Mouse (Mus musculus) forebrain, embryonic 13.5 days (tissue): ENCODE results near the gene Tmprss3. TPM values are rescaled to one million over a fixed set of nuclear protein-coding genes. Genes with fewer than 3 reads are reported as not detected.

Source experiments
- ATAC-seq: fragments of 200-750 bp; cut with Nextera tagmentation; 2 replicates; pipeline ENCODE4 v1.8.0; 2017
- H3K27ac ChIP-seq: fragments of 300-500 bp; sonication (generic); 2 replicates; pipeline ENCODE4 v1.5.1; 2015; ENCODE audit warnings: inconsistent platforms, mild to moderate bottlenecking, moderate library complexity
- H3K27me3 ChIP-seq: fragments of 300-500 bp; sonication (generic); 2 replicates; pipeline ENCODE4 v1.6.1; 2015; ENCODE audit warnings: mild to moderate bottlenecking, inconsistent platforms
- H3K36me3 ChIP-seq: fragments of 300-500 bp; sonication (generic); 2 replicates; pipeline ENCODE4 v1.6.1; 2015; ENCODE audit warnings: mild to moderate bottlenecking, inconsistent platforms; ENCODE audit not compliant: poor library complexity, severe bottlenecking
- H3K4me1 ChIP-seq: fragments of 300-500 bp; sonication (generic); 2 replicates; pipeline ENCODE4 v1.6.1; 2015; ENCODE audit warnings: inconsistent platforms
- H3K4me2 ChIP-seq: fragments of 300-500 bp; sonication (generic); 2 replicates; pipeline ENCODE4 v1.6.1; 2015; ENCODE audit warnings: inconsistent platforms, mild to moderate bottlenecking, moderate library complexity
- H3K4me3 ChIP-seq: fragments of 300-500 bp; sonication (generic); 2 replicates; pipeline ENCODE4 v1.5.1; 2015; ENCODE audit warnings: mild to moderate bottlenecking, inconsistent platforms
- H3K9ac ChIP-seq: fragments of 300-500 bp; sonication (generic); 2 replicates; pipeline ENCODE4 v1.6.1; 2015; ENCODE audit warnings: mild to moderate bottlenecking, inconsistent platforms
- H3K9me3 ChIP-seq: fragments of 300-500 bp; sonication (generic); replicated peaks from 2 replicates; pipeline ENCODE4 v1.6.1; 2016; ENCODE audit warnings: inconsistent platforms
- WGBS: fragments of 180-500 bp; shearing (Covaris S2); methylation state at CpG from one replicate; pipeline ENCODE4 v1.1.7; 2015; 5-methylcytosine and 5-hydroxymethylcytosine counted together
- polyA plus RNA-seq: library from polyadenylated mRNA; unstranded; fragments of >200 nt; fragmentation: Nextera tagmentation; extraction: Ambion mirVana; gene quantifications from 2 replicates; pipeline ENCODE4 v1.2.1, GENCODE M21; 2015

Gene Tmprss3
- polyA plus RNA-seq = not detected in 2 replicates

- H3K4me3 ChIP-seq = no peak within 1 kb of the TSS
- no peaks in the 10 kb centered on the region for H3K4me1 ChIP-seq
- H3K9me3 ChIP-seq = no peaks in the 10 kb centered on the region
- no peak for ATAC-seq
- no peak within 1 kb of the TSS for H3K4me2 ChIP-seq
- no peak within 1 kb of the TSS for H3K27ac ChIP-seq
- no peaks in the 10 kb centered on the region for H3K36me3 ChIP-seq
- no peak within 1 kb of the TSS for H3K9ac ChIP-seq
- H3K27me3 ChIP-seq = no peaks in the 10 kb centered on the region
- 89% methylated on average over 11 of the region's 11 CpGs for WGBS
Measured at GRCm38 (mm10) chr17:31198877-31199276, at the start of gene Tmprss3. TSS of gene Tmprss3 (minus strand) at chr17:31198977.

- Histone ChIP-seq H3K27ac (no peak overlapping the region), H3K4me2 (no peak overlapping the region), H3K4me3 (no peak overlapping the region), H3K9me3 (no peaks in the 10 kb centered on the region), H3K27me3 (no peaks in the 10 kb centered on the region), H3K36me3 (no peaks in the 10 kb centered on the region), H3K9ac (no peak overlapping the region), H3K4me1 (no peaks in the 10 kb centered on the region)
- 29% methylated on average over 5 of the region's 5 CpGs for WGBS
- no peak for ATAC-seq
Measured at GRCm38 (mm10) chr17:31247144-31247543, 48.4 kb upstream of the Tmprss3 start.

- no peaks in the 10 kb centered on the region for H3K27me3 ChIP-seq
- 87% methylated on average over 5 of the region's 5 CpGs for WGBS
- H3K4me2 ChIP-seq = no peak overlapping the region
- no peak overlapping the region for H3K27ac ChIP-seq
- H3K36me3 ChIP-seq = no peaks in the 10 kb centered on the region
- ATAC-seq = no peak
- H3K9ac ChIP-seq = no peak overlapping the region
- H3K4me1 ChIP-seq = no peaks in the 10 kb centered on the region
- H3K4me3 ChIP-seq = no peak overlapping the region
- no peaks in the 10 kb centered on the region for H3K9me3 ChIP-seq
Measured at GRCm38 (mm10) chr17:31245321-31245720, 46.5 kb upstream of the Tmprss3 start.

GRCm38 (mm10) chr17:31242764-31243163 lies 44.0 kb upstream of the Tmprss3 start:
- Histone ChIP-seq H3K27me3 (no peaks in the 10 kb centered on the region), H3K4me1 (no peaks in the 10 kb centered on the region), H3K4me2 (no peak overlapping the region), H3K9me3 (no peaks in the 10 kb centered on the region), H3K4me3 (no peak overlapping the region), H3K27ac (no peak overlapping the region), H3K36me3 (no peaks in the 10 kb centered on the region), H3K9ac (no peak overlapping the region)
- 0% methylated on average over 1 of the region's 1 CpGs for WGBS
- no peak for ATAC-seq

- H3K4me2 ChIP-seq = no peak overlapping the region
- ATAC-seq = no peak
- H3K27ac ChIP-seq = no peak overlapping the region
- no peaks in the 10 kb centered on the region for H3K4me1 ChIP-seq
- H3K9ac ChIP-seq = no peak overlapping the region
- H3K36me3 ChIP-seq = no peaks in the 10 kb centered on the region
- no peaks in the 10 kb centered on the region for H3K27me3 ChIP-seq
- 91% methylated on average over 8 of the region's 8 CpGs for WGBS
- no peaks in the 10 kb centered on the region for H3K9me3 ChIP-seq
- H3K4me3 ChIP-seq = no peak overlapping the region
Measured at GRCm38 (mm10) chr17:31241156-31241555, 42.4 kb upstream of the Tmprss3 start.

GRCm38 (mm10) chr17:31238234-31239020 lies 39.6 kb upstream of the Tmprss3 start:
- WGBS = 85% methylated on average over 7 of the region's 7 CpGs
- no peaks in the 10 kb centered on the region for H3K4me1 ChIP-seq
- H3K4me3 ChIP-seq = no peak overlapping the region
- H3K4me2 ChIP-seq = no peak overlapping the region
- H3K9ac ChIP-seq = no peak overlapping the region
- no peaks in the 10 kb centered on the region for H3K27me3 ChIP-seq
- no peaks in the 10 kb centered on the region for H3K9me3 ChIP-seq
- H3K36me3 ChIP-seq = no peaks in the 10 kb centered on the region
- no peak overlapping the region for H3K27ac ChIP-seq
- no peak for ATAC-seq

- H3K27ac ChIP-seq = no peak overlapping the region
- H3K9ac ChIP-seq = no peak overlapping the region
- no peak overlapping the region for H3K4me2 ChIP-seq
- H3K27me3 ChIP-seq = no peaks in the 10 kb centered on the region
- 0 out of 2 replicates have a peak, but pooled peaks cover 7% of the 10 kb centered on the region for H3K4me1 ChIP-seq
- H3K4me3 ChIP-seq = no peak overlapping the region
- 100% methylated on average over 1 of the region's 1 CpGs for WGBS
- ATAC-seq = no peak
- H3K9me3 ChIP-seq = no peaks in the 10 kb centered on the region
- no peaks in the 10 kb centered on the region for H3K36me3 ChIP-seq
Measured at GRCm38 (mm10) chr17:31235915-31236314, 37.1 kb upstream of the Tmprss3 start.

GRCm38 (mm10) chr17:31232251-31233010 lies 33.7 kb upstream of the Tmprss3 start:
- ATAC-seq = no peak
- Histone ChIP-seq H3K9me3 (no peaks in the 10 kb centered on the region), H3K4me2 (no peak overlapping the region), H3K27ac (no peak overlapping the region), H3K4me3 (no peak overlapping the region), H3K9ac (no peak overlapping the region), H3K4me1 (0 out of 2 replicates have a peak, but pooled peaks cover 7% of the 10 kb centered on the region), H3K36me3 (no peaks in the 10 kb centered on the region), H3K27me3 (no peaks in the 10 kb centered on the region)
- 35% methylated on average over 8 of the region's 8 CpGs for WGBS

GRCm38 (mm10) chr17:31231780-31232179 lies 33.0 kb upstream of the Tmprss3 start:
- Histone ChIP-seq H3K4me3 (no peak overlapping the region), H3K9me3 (no peaks in the 10 kb centered on the region), H3K4me2 (no peak overlapping the region), H3K27ac (no peak overlapping the region), H3K9ac (no peak overlapping the region), H3K4me1 (0 out of 2 replicates have a peak, but pooled peaks cover 7% of the 10 kb centered on the region), H3K36me3 (no peaks in the 10 kb centered on the region), H3K27me3 (no peaks in the 10 kb centered on the region)
- WGBS = 47% methylated on average over 6 of the region's 6 CpGs
- no peak for ATAC-seq

- no peak for ATAC-seq
- Histone ChIP-seq H3K4me1 (0 out of 2 replicates have a peak, but pooled peaks cover 2% of the 10 kb centered on the region), H3K9ac (no peak overlapping the region), H3K4me2 (no peak overlapping the region), H3K36me3 (no peaks in the 10 kb centered on the region), H3K4me3 (no peak overlapping the region), H3K27ac (no peak overlapping the region), H3K9me3 (no peaks in the 10 kb centered on the region), H3K27me3 (no peaks in the 10 kb centered on the region)
- 87% methylated on average over 7 of the region's 7 CpGs for WGBS
Measured at GRCm38 (mm10) chr17:31226931-31227330, 28.2 kb upstream of the Tmprss3 start.

GRCm38 (mm10) chr17:31226368-31226767 lies 27.6 kb upstream of the Tmprss3 start:
- Histone ChIP-seq H3K9me3 (no peaks in the 10 kb centered on the region), H3K27ac (no peak overlapping the region), H3K4me2 (no peak overlapping the region), H3K27me3 (no peaks in the 10 kb centered on the region), H3K4me3 (no peak overlapping the region), H3K4me1 (no peaks in the 10 kb centered on the region), H3K36me3 (no peaks in the 10 kb centered on the region), H3K9ac (no peak overlapping the region)
- 88% methylated on average over 2 of the region's 3 CpGs for WGBS
- no peak for ATAC-seq

- H3K4me2 ChIP-seq = no peak overlapping the region
- H3K9ac ChIP-seq = no peak overlapping the region
- 93% methylated on average over 8 of the region's 8 CpGs for WGBS
- no peaks in the 10 kb centered on the region for H3K36me3 ChIP-seq
- no peaks in the 10 kb centered on the region for H3K4me1 ChIP-seq
- no peak for ATAC-seq
- no peaks in the 10 kb centered on the region for H3K27me3 ChIP-seq
- no peaks in the 10 kb centered on the region for H3K9me3 ChIP-seq
- H3K27ac ChIP-seq = no peak overlapping the region
- no peak overlapping the region for H3K4me3 ChIP-seq
Measured at GRCm38 (mm10) chr17:31224591-31224990, 25.8 kb upstream of the Tmprss3 start.
